Mouse (Mus musculus) monocyte, adult 59 days (primary cell): ENCODE results near the gene Vmn2r95. TPM values are rescaled to one million over a fixed set of nuclear protein-coding genes. Genes with fewer than 3 reads are reported as not detected.

Experiments used
- total RNA-seq, 2 experiments: library from RNA; stranded (reverse); gene quantifications; one replicate each; pipeline ENCODE4 v1.2.4; 2023

Vmn2r95 gene
- not detected for total RNA-seq

GRCm38 (mm10) chr17:18423778-18424177 lies at the start of gene Vmn2r95:
Vmn2r95 (plus strand) TSS chr17:18424078.

Other genes with a start within 250 kb of the Vmn2r95 start
- not detected for gene Vmn2r94, start 146.3 kb upstream of the Vmn2r95 start, total RNA-seq
- not detected for gene Vmn2r93, start 126.0 kb upstream of the Vmn2r95 start, total RNA-seq
- 1 to 10 TPM in 1 of 2 experiments, under 1 TPM in 1; 0.70 to 1.1 TPM for gene Vmn2r96, start 149.1 kb downstream of the Vmn2r95 start, total RNA-seq